Mouse (Mus musculus): ENCODE data around the gene Gm13084. TPM values are rescaled to one million over a fixed set of nuclear protein-coding genes. Genes with fewer than 3 reads are reported as not detected.
"Not testable (repeated sequence)": the region's sequence is repeated elsewhere in the genome, so short reads cannot be mapped to it uniquely, and the experiment has no call there.

Gene Gm13084
- polyA plus RNA-seq (2015; fragmentation: Nextera tagmentation; extraction: Ambion mirVana), result not detected in 2 replicates

- no peak within 1 kb of the TSS for H3K4me3 ChIP-seq (replicated peaks)
- WGBS (ENCODE audit: insufficient replicate concordance), result 39% methylated on average over 2 of the region's 2 CpGs
- H3K9me3 ChIP-seq (replicated peaks), result no peaks in the 10 kb centered on the region
These were observed at the start of gene Gm13084 for GRCm38 (mm10) chr4:143815993-143816392. Gm13084 (minus strand) TSS chr4:143816093.

GRCm38 (mm10) chr4:143846197-143846596, 30.3 kb upstream of the Gm13084 start, which contains the start of gene Gm13103:
Gm13103 (plus strand) TSS chr4:143846497.
- H3K4me1 ChIP-seq (replicated peaks); H3K9me3 ChIP-seq (replicated peaks); ATAC-seq (ENCODE audit: insufficient read depth); H3K27me3 ChIP-seq; H3K9ac ChIP-seq; H3K36me3 ChIP-seq (replicated peaks); H3K4me3 ChIP-seq (replicated peaks); H3K27ac ChIP-seq (replicated peaks); H3K4me2 ChIP-seq: not testable (repeated sequence)

More at GRCm38 (mm10) chr4:143815993-143816392, at the start of gene Gm13084:
- Histone ChIP-seq H3K4me2 (no peak within 1 kb of the TSS), H3K4me1 (replicated peaks) (no peaks in the 10 kb centered on the region), H3K36me3 (replicated peaks) (no peaks in the 10 kb centered on the region), H3K27me3 (no peaks in the 10 kb centered on the region), H3K27ac (replicated peaks) (no peak within 1 kb of the TSS), H3K9ac (no peak within 1 kb of the TSS)
- no peak for ATAC-seq (ENCODE audit: insufficient read depth)

GRCm38 (mm10) chr4:143789052-143789451, 26.8 kb downstream of the Gm13084 start, which contains the start of gene Gm13023:
Gm13023 (plus strand) TSS chr4:143789352.
- not testable (repeated sequence) for H3K4me1 ChIP-seq (replicated peaks); ATAC-seq (ENCODE audit: insufficient read depth); H3K27ac ChIP-seq (replicated peaks); H3K4me2 ChIP-seq; H3K4me3 ChIP-seq (replicated peaks); H3K9ac ChIP-seq; H3K27me3 ChIP-seq; H3K36me3 ChIP-seq (replicated peaks); H3K9me3 ChIP-seq (replicated peaks)
- WGBS (ENCODE audit: insufficient replicate concordance), result 64% methylated on average over 3 of the region's 3 CpGs

Other genes starting within 250 kb of the Gm13084 start
- not detected in 2 replicates for gene Gm13083, start 201.1 kb downstream of the Gm13084 start, polyA plus RNA-seq (2015; fragmentation: Nextera tagmentation; extraction: Ambion mirVana)
- gene Gm13088, start 158.8 kb downstream of the Gm13084 start, polyA plus RNA-seq (2015; fragmentation: Nextera tagmentation; extraction: Ambion mirVana), result not detected in 2 replicates
- gene Gm13089, start 113.4 kb downstream of the Gm13084 start, polyA plus RNA-seq (2015; fragmentation: Nextera tagmentation; extraction: Ambion mirVana), result not detected in 2 replicates
- not detected in 2 replicates for gene Gm13078, start 96.6 kb downstream of the Gm13084 start, polyA plus RNA-seq (2015; fragmentation: Nextera tagmentation; extraction: Ambion mirVana)
- gene Gm13023, start 26.7 kb downstream of the Gm13084 start, polyA plus RNA-seq (2015; fragmentation: Nextera tagmentation; extraction: Ambion mirVana), result not detected in 2 replicates
- gene Gm13103, start 30.4 kb upstream of the Gm13084 start, polyA plus RNA-seq (2015; fragmentation: Nextera tagmentation; extraction: Ambion mirVana), result not detected in 2 replicates
- not detected in 2 replicates for gene Pramef6, start 84.3 kb upstream of the Gm13084 start, polyA plus RNA-seq (2015; fragmentation: Nextera tagmentation; extraction: Ambion mirVana)
- gene Pramef25, start 134.9 kb upstream of the Gm13084 start, polyA plus RNA-seq (2015; fragmentation: Nextera tagmentation; extraction: Ambion mirVana), result not detected in 2 replicates
- gene Gm13101, start 150.9 kb upstream of the Gm13084 start, polyA plus RNA-seq (2015; fragmentation: Nextera tagmentation; extraction: Ambion mirVana), result not detected in 2 replicates
- gene Pramef17, start 178.3 kb upstream of the Gm13084 start, polyA plus RNA-seq (2015; fragmentation: Nextera tagmentation; extraction: Ambion mirVana), result not detected in 2 replicates
- gene Pramel4, start 243.0 kb upstream of the Gm13084 start, polyA plus RNA-seq (2015; fragmentation: Nextera tagmentation; extraction: Ambion mirVana), result not detected in 2 replicates